ENCODE assay signal across 10 mouse cellular contexts in the genomic region with DNA sequence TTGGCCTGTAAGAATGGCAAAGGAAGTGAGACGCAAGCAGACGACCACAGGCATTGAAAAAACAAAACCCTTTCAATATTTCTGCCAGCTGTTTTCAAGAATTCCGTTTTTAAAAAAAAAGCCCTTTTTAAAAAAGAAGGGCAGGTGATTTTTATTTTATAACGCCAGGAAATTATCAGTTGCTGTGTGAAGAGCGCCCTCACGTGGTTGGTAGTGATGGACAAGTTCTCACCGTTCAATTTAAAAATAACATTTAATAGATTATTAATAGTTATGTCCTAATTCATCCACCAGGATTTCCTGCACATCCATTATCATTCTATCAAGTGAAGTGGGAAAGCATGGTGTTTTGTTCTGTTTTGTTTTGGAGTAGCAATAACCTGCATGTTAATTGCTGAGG. TPM values are rescaled to one million over a fixed set of nuclear protein-coding genes. Genes with fewer than 3 reads are reported as not detected.
DNase-seq lines count a peak whose midpoint lies in the region; ATAC-seq and TF ChIP-seq lines count a peak whose summit lies in the region.
"Had no signal": no experiment of that assay in that cellular context is flagged by ENCODE, and none has a peak within 500 bp of the region (broad histone marks: within the 10 kb centered on the region; RNA-seq: fewer than 3 reads in every experiment).

No protein-coding gene starts in this region.

- DNase-seq in heart, adult 2 months: no peak
- DNase-seq in brain, embryonic 14.5 days (ENCODE audit: low read depth): peak; percentile 84
- peak; percentile 83 for DNase-seq in forebrain, postnatal 0 days
- DNase-seq in mesoderm, embryonic 11.5 days (ENCODE audit: low read depth, low spot score): peak; percentile 40
- no peak for DNase-seq in thymus, postnatal 25 days
- no peak for DNase-seq in adrenal gland, adult 2 months
- DNase-seq in gastrocnemius, postnatal 36 days: no peak

- H3K27me3 ChIP-seq in heart, adult 2 months (ENCODE audit: control insufficient read depth, insufficient read depth, low read length): peaks cover 3% of the 10 kb centered on the region; the same call in 1 of the 2 replicates
- peaks cover 43% of the 10 kb centered on the region for H3K27me3 ChIP-seq in heart, embryonic 12.5 days (replicated peaks)
- no peaks in the 10 kb centered on the region for H3K27me3 ChIP-seq in forebrain, postnatal 0 days (ENCODE audit: insufficient read depth, low read length)

- TF ChIP-seq CTCF in heart, adult 2 months (IDR thresholded peaks at IDR 0.05): peak; percentile 38
- peak; percentile 62; the same call in 1 of the 2 replicates for TF ChIP-seq CTCF in brain, embryonic 14.5 days (IDR thresholded peaks at IDR 0.05; ENCODE audit: borderline replicate concordance, extremely low read depth, insufficient read depth, insufficient read length)
- TF ChIP-seq CTCF in forebrain, postnatal 0 days (IDR thresholded peaks at IDR 0.05; ENCODE audit: low read depth): peak; percentile 67

- ATAC-seq in heart, embryonic 12.5 days (ENCODE audit: insufficient number of reproducible peaks, low FRiP score): no peak
- ATAC-seq in forebrain, postnatal 0 days: no peak

- no peak overlapping the region for H3K4me2 ChIP-seq in heart, embryonic 12.5 days
- H3K4me2 ChIP-seq in forebrain, postnatal 0 days (ENCODE audit: low read depth): peak overlapping the region; percentile 63
- H3K4me2 ChIP-seq: lung, embryonic 15.5 days had no signal

- no peak overlapping the region for H3K9ac ChIP-seq in heart, adult 2 months (ENCODE audit: low read depth, low read length)
- H3K9ac ChIP-seq in heart, embryonic 12.5 days: no peak overlapping the region
- peak overlapping the region; percentile 77 for H3K9ac ChIP-seq in forebrain, postnatal 0 days
- H3K9ac ChIP-seq: lung, embryonic 15.5 days had no signal

- H3K9me3 ChIP-seq in heart, embryonic 12.5 days (replicated peaks): no peaks in the 10 kb centered on the region
- H3K9me3 ChIP-seq in forebrain, postnatal 0 days (ENCODE audit: low read length): no peaks in the 10 kb centered on the region
- H3K9me3 ChIP-seq: lung, embryonic 15.5 days had no signal

- 10% methylated on average over 7 of the region's 7 CpGs for WGBS in heart, adult 2 months
- 13% methylated on average over 7 of the region's 7 CpGs for WGBS in heart, embryonic 12.5 days
- WGBS in forebrain, postnatal 0 days: 3% methylated on average over 7 of the region's 7 CpGs

- H3K4me3 ChIP-seq in heart, adult 2 months: no peak overlapping the region
- H3K4me3 ChIP-seq in heart, embryonic 12.5 days: no peak overlapping the region
- peak overlapping the region; percentile 74 for H3K4me3 ChIP-seq in forebrain, postnatal 0 days (ENCODE audit: low read depth, low read length)
- H3K4me3 ChIP-seq: lung, embryonic 15.5 days had no signal

- H3K27ac ChIP-seq in heart, adult 2 months: no peak overlapping the region
- H3K27ac ChIP-seq in heart, embryonic 12.5 days (ENCODE audit: poor library complexity, severe bottlenecking): no peak overlapping the region
- H3K27ac ChIP-seq in forebrain, postnatal 0 days (ENCODE audit: low read depth, low read length): no peak overlapping the region
- H3K27ac ChIP-seq: lung, embryonic 15.5 days had no signal

- H3K79me2 ChIP-seq in heart, adult 2 months (replicated peaks; ENCODE audit: control insufficient read depth, insufficient read depth, low read length): no peaks in the 10 kb centered on the region

- intact Hi-C loops in heart, adult 2 months (cut with DNase I): no loop called here
- intact Hi-C loops in gastrocnemius, postnatal 36 days (cut with DNase I): no loop called here

- no peaks in the 10 kb centered on the region for H3K36me3 ChIP-seq in heart, adult 2 months (ENCODE audit: control insufficient read depth, insufficient read depth, low read length)
- no peaks in the 10 kb centered on the region for H3K36me3 ChIP-seq in heart, embryonic 12.5 days
- no peaks in the 10 kb centered on the region for H3K36me3 ChIP-seq in forebrain, postnatal 0 days (ENCODE audit: insufficient read depth)
- H3K36me3 ChIP-seq: G1E; lung, embryonic 15.5 days had no signal

- no peak for TF ChIP-seq POLR2A in heart, adult 2 months (IDR thresholded peaks at IDR 0.05; ENCODE audit: insufficient read depth, low read depth, low read length)
- TF ChIP-seq POLR2A in brain, embryonic 14.5 days (IDR thresholded peaks at IDR 0.05; ENCODE audit: borderline replicate concordance, extremely low read depth, insufficient read depth, insufficient read length, poor library complexity, severe bottlenecking): no peak

- TF ChIP-seq EP300 in heart, adult 2 months (IDR thresholded peaks at IDR 0.05; ENCODE audit: insufficient read depth, low read depth, low read length): no peak

- H3K4me1 ChIP-seq in heart, adult 2 months (ENCODE audit: control insufficient read depth, insufficient read depth, low read length): no peaks in the 10 kb centered on the region
- H3K4me1 ChIP-seq in heart, embryonic 12.5 days (replicated peaks): no peaks in the 10 kb centered on the region; the same call in 1 of the 2 replicates
- peaks cover 26% of the 10 kb centered on the region for H3K4me1 ChIP-seq in forebrain, postnatal 0 days (ENCODE audit: insufficient read depth)
- H3K4me1 ChIP-seq: lung, embryonic 15.5 days had no signal

RNA-seq across cellular contexts. Expression of a gene that starts 2.7 kb away (rescaled TPM):
- total RNA-seq in heart, adult 2 months (2021): not detected
- polyA plus RNA-seq in heart, adult 2 months (2012; rRNA removed): 0.06 TPM in 1 of 2 replicates, not detected in the other
- polyA plus RNA-seq in heart, embryonic 12.5 days (2016; fragmentation: Nextera tagmentation; extraction: Ambion mirVana): 0.26 TPM in 2 replicates
- 35.7 and 47.2 TPM in 2 replicates for polyA plus RNA-seq in brain, embryonic 14.5 days (2012; rRNA removed)
- 99.3 and 106 TPM in 2 replicates for total RNA-seq in forebrain, postnatal 0 days (2014; rRNA removed)
- 52.2 and 59.3 TPM in 2 replicates for polyA plus RNA-seq in forebrain, postnatal 0 days (2015; fragmentation: Nextera tagmentation; extraction: Ambion mirVana)
- total RNA-seq in adrenal gland, adult 2 months (2021): 1 to 10 TPM; 1.0 to 1.2 TPM
- 0.11 and 0.24 TPM in 2 replicates for polyA plus RNA-seq in adrenal gland, adult 2 months (2012; rRNA removed)
- total RNA-seq in gastrocnemius, postnatal 36 days (2021): under 1 TPM; 0.05 TPM
- polyA plus RNA-seq: G1E had no signal

Comparison
In these comparisons a context has a peak if more than half of its experiments do, and no peak if none do; other contexts are left out.
1. DNase-seq: peak in brain, embryonic 14.5 days (single experiment), forebrain, postnatal 0 days (single experiment) and mesoderm, embryonic 11.5 days (single experiment); none in heart, adult 2 months (0 of 2), thymus, postnatal 25 days (single experiment), adrenal gland, adult 2 months (single experiment) and gastrocnemius, postnatal 36 days (0 of 2).
2. RNA of a gene that starts 2.7 kb away (polyA plus RNA-seq): 52.2 to 59.3 TPM in forebrain, postnatal 0 days and 35.7 to 47.2 TPM in brain, embryonic 14.5 days; 0.26 TPM in heart, embryonic 12.5 days, 0.11 to 0.24 TPM in adrenal gland, adult 2 months and 0.06 TPM in heart, adult 2 months; every median in the first group is over 10 times any median in the second.
3. Peak in every context shown above with its lines, with median percentiles within 50 percentile points of each other: CTCF ChIP-seq.